Mouse (Mus musculus): ENCODE data around the gene Mgat5.

- TF ChIP-seq POLR2A (IDR thresholded peaks at IDR 0.05; ENCODE audit: low read depth, low read length) (no peak), CTCF (IDR thresholded peaks at IDR 0.05; ENCODE audit: extremely low read depth, insufficient read depth, insufficient read length, insufficient replicate concordance) (no peak)
Measured at GRCm38 (mm10) chr1:127530849-127531580, 326.2 kb downstream of the Mgat5 start.

Measured in spleen, adult 2 months (tissue).